Mouse (Mus musculus) E14TG2a.4 (cell line): ENCODE results near the gene Eef1akmt3.

Experiments used
- CTCF ChIP-seq: conservative IDR thresholded peaks from 2 replicates; pipeline ENCODE4 v1.5.1; 2014; ENCODE audit warnings: low read length
- POU5F1 ChIP-seq: IDR thresholded peaks from 2 replicates; pipeline ENCODE4 v1.6.1; 2014; ENCODE audit warnings: low read length, borderline replicate concordance

DNA sequence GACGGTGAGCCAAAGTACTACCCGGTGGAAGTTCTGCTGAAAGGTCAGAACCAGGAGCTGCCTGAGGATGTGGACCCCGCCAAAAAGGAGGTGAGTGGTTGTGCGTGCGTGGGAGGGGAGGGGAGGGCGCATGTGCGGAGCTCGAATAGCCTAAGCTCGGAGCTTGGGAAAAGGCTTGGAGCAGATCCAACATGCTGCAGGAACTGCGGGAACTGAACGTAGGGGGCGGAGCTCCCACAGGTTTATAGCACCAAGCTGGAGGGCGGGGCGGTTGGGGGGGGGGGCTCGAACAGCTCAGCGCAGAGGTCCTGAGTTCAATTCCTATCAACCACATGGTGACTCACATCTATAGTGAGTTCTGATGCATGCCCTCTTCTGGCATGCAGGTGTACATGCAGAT is 22.9 kb downstream of the Eef1akmt3 start:
- no peak for TF ChIP-seq CTCF
- TF ChIP-seq POU5F1 = no peak
